Mouse (Mus musculus) embryonic fibroblast, embryonic 13.5 days (primary cell): Measurements from ENCODE around the gene Ankrd9. TPM values are rescaled to one million over a fixed set of nuclear protein-coding genes. Genes with fewer than 3 reads are reported as not detected.

Experiments
- H3K27ac ChIP-seq: 2 replicates; pipeline ENCODE4 v1.5.1; 2012; ENCODE audit warnings: low read length, control low read depth, inconsistent platforms; ENCODE audit not compliant: insufficient read depth
- H3K4me1 ChIP-seq: 2 replicates; pipeline ENCODE4 v1.6.1; 2011; ENCODE audit warnings: low read length; ENCODE audit not compliant: control insufficient read depth, insufficient read depth
- H3K4me3 ChIP-seq: 2 replicates; pipeline ENCODE4 v1.5.1; 2011; ENCODE audit warnings: mild to moderate bottlenecking, control low read depth, low read length; ENCODE audit not compliant: insufficient read depth
- CTCF ChIP-seq: IDR thresholded peaks from 2 replicates; pipeline ENCODE4 v1.5.1; 2011; ENCODE audit warnings: mild to moderate bottlenecking, control low read depth, low read length, moderate library complexity, borderline replicate concordance; ENCODE audit not compliant: insufficient read depth
- POLR2A ChIP-seq: IDR thresholded peaks from 2 replicates; pipeline ENCODE4 v1.6.1; 2011; ENCODE audit warnings: low read depth, mild to moderate bottlenecking, control low read depth, low read length, moderate library complexity
- polyA plus RNA-seq: library from polyadenylated mRNA; stranded (reverse); fragments of >200 nt; gene quantifications from 2 replicates; pipeline ENCODE4 v1.2.4, GENCODE M21; 2011; ENCODE audit warnings: low read depth; ENCODE audit not compliant: missing spikeins, insufficient read length

Gene Ankrd9
- polyA plus RNA-seq, 1 experiment, result 3.3 TPM

DNA sequence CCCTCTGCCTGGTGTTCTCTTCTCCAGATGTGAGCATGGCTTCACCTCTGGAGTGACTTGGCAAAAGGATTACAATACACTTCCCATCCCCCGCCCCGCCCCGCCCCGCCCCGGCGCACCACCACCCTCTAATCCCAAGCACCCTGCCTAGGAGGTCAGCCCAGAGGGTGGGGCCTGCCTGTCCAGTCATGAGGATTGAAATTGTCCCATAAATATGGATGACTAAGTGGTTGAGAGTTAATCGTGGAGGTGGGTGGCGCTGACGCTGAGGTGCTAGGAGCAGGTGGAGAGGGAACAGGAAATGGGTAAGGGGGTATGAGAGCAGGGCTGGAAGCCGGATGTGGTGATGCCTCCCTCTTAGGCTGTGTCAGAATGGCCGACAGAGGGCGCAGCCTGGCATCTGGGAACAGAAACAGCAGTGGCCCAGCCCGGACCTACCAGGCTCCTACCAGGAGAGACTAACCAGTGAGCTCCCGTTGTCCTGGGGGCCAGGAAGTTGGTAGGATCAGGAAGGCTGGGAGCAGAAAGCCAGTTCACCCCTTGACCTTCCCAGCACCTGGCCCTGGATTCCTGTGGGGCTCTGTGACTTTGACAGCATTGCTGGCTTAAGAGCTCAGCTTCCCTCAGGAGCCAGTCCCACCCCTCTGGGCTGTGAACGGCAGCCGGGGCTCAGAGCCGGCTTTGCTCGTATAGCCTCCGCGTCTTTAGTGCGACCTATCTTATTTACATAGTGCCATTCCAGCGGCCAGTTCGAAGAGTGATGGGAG, 12.7 kb upstream of the Ankrd9 start:
- TF ChIP-seq CTCF (peak; percentile 75), POLR2A (no peak; the same call in 1 of the 2 replicates)
- no peaks in the 10 kb centered on the region; the same call in 1 of the 2 replicates for H3K4me1 ChIP-seq
- no peak overlapping the region for H3K4me3 ChIP-seq
- 0 out of 2 replicates have a peak overlapping the region, but pooled peaks have one; percentile 11 for H3K27ac ChIP-seq

- H3K27ac ChIP-seq, result no peak overlapping the region
- TF ChIP-seq CTCF, result no peak
- TF ChIP-seq POLR2A, result no peak
- H3K4me3 ChIP-seq, result no peak overlapping the region
- no peaks in the 10 kb centered on the region; the same call in 1 of the 2 replicates for H3K4me1 ChIP-seq
These were observed 11.7 kb upstream of the Ankrd9 start for GRCm38 (mm10) chr12:110990500-110990899.

GRCm38 (mm10) chr12:110989409-110989808, 10.6 kb upstream of the Ankrd9 start:
- no peak overlapping the region for H3K27ac ChIP-seq
- H3K4me3 ChIP-seq, result no peak overlapping the region
- TF ChIP-seq CTCF, result no peak
- TF ChIP-seq POLR2A, result no peak
- H3K4me1 ChIP-seq, result no peaks in the 10 kb centered on the region; the same call in 1 of the 2 replicates

DNA sequence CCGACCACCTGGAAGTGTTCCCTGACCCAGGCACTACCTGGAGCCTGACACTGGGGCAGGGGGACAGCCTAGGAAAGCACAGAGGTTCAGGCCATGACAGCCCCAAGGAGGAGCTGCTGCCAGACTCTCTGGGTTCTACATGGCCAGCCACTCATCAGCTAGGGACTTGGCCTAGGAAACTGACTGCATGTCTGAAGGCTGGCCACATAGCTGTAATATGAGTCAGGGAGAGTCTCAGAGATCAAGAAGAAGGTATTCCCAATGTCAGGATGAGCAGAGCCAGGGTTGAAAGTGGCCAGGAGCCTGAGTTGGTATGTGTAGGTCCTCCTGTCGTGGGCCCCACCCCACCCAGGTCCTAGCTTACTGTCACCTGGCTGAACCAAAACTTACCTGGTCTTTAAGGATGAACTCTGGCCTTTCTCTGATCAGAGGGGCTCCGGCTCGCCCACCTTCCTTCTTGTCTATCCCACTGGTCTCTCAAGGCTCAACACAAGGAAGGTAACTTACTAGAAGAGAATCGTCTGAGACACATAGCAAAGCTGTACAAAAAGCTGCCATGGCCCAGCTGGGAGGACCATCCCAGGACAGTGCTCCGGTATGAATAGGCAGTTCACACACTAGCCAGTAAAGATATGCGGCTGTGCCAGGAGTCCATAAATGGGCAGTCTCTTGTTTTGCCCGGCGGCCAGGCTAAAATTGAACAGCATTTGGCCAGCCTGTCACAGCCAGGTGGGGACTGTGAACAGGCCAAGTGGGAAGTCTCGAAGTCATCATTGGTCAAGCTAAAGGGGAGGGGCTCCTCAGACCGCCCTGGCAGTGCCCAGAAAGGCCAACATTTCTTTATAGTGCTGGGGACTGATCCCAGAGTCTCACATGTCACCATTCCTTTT, 7.9 kb upstream of the Ankrd9 start:
- H3K27ac ChIP-seq, result no peak overlapping the region
- no peaks in the 10 kb centered on the region; the same call in 1 of the 2 replicates for H3K4me1 ChIP-seq
- H3K4me3 ChIP-seq, result no peak overlapping the region
- TF ChIP-seq POLR2A, result no peak
- no peak for TF ChIP-seq CTCF

DNA sequence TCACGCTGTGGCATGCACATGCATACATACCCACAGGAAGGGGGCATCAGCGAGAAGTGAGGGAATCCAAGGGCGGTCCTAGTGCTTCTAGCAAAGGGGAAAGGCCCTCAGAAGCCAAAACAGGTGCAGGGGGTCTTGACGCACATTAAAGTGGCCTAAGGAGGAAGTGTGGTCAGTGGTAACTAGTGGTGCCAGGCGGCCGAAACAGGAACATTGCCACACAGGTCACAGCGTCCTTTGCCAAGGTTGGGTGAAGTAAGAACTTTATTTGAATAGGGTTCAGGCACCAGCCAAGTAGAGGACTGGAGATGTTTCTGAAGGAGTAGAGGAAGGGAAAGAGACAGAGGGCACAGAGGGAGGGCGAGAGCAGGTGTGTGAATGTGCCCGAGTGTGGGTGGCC, 6.3 kb upstream of the Ankrd9 start:
- TF ChIP-seq POLR2A, result no peak
- no peak for TF ChIP-seq CTCF
- Histone ChIP-seq H3K4me3 (no peak overlapping the region), H3K27ac (no peak overlapping the region), H3K4me1 (no peaks in the 10 kb centered on the region; the same call in 1 of the 2 replicates)

DNA sequence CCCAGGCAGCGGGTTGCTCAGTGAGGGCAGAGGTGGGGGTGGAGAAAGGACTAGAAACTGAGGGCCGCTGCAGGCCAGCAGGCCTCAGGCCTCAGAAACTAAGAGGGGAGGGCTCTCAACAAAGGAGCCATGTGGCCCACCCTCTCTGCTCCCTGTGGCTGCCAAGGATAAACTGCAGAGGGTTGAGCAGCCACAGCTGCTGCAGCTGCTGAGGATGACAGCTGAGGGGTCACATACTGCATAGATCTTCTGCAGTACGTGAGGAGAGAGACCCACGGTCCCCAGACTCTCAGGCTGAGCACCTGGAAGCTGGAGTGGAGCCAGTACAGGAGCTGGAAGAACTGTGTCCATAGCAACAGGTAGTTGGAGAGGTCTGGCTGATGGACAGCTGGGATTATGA, 5.8 kb upstream of the Ankrd9 start:
- no peaks in the 10 kb centered on the region; the same call in 1 of the 2 replicates for H3K4me1 ChIP-seq
- H3K27ac ChIP-seq, result no peak overlapping the region
- TF ChIP-seq POLR2A (no peak), CTCF (no peak)
- H3K4me3 ChIP-seq, result no peak overlapping the region

- Histone ChIP-seq H3K27ac (no peak overlapping the region), H3K4me3 (no peak overlapping the region), H3K4me1 (no peaks in the 10 kb centered on the region; the same call in 1 of the 2 replicates)
- no peak for TF ChIP-seq CTCF
- TF ChIP-seq POLR2A, result no peak
These were observed 4.9 kb upstream of the Ankrd9 start for GRCm38 (mm10) chr12:110983714-110984113.

- Histone ChIP-seq H3K4me1 (no peaks in the 10 kb centered on the region; the same call in 1 of the 2 replicates), H3K27ac (no peak overlapping the region), H3K4me3 (no peak overlapping the region)
- no peak for TF ChIP-seq CTCF
- TF ChIP-seq POLR2A, result no peak
These were observed 4.2 kb upstream of the Ankrd9 start for GRCm38 (mm10) chr12:110983083-110983482.

- Histone ChIP-seq H3K4me3 (no peak overlapping the region), H3K4me1 (no peaks in the 10 kb centered on the region; the same call in 1 of the 2 replicates), H3K27ac (no peak overlapping the region)
- TF ChIP-seq POLR2A, result no peak
- no peak for TF ChIP-seq CTCF
These were observed 2.9 kb upstream of the Ankrd9 start for GRCm38 (mm10) chr12:110981736-110982135.
